Mouse (Mus musculus) hindbrain, embryonic 15.5 days (tissue): ENCODE results near the gene Col15a1. TPM values are rescaled to one million over a fixed set of nuclear protein-coding genes. Genes with fewer than 3 reads are reported as not detected.

Source experiments
- ATAC-seq: fragments of 200-750 bp; cut with Nextera tagmentation; 2 replicates; pipeline ENCODE4 v1.8.0; 2017; ENCODE audit warnings: low read depth, moderate number of reproducible peaks, moderate TSS enrichment; ENCODE audit not compliant: low FRiP score
- H3K27ac ChIP-seq: fragments of 300-500 bp; sonication (generic); replicated peaks from 2 replicates; pipeline ENCODE4 v1.5.1; 2015; ENCODE audit warnings: mild to moderate bottlenecking, inconsistent platforms
- H3K27me3 ChIP-seq: fragments of 300-500 bp; sonication (generic); 2 replicates; pipeline ENCODE4 v1.6.1; 2015; ENCODE audit warnings: control low read depth, inconsistent platforms
- H3K36me3 ChIP-seq: fragments of 300-500 bp; sonication (generic); 2 replicates; pipeline ENCODE4 v1.6.1; 2015; ENCODE audit warnings: control low read depth, inconsistent platforms
- H3K4me1 ChIP-seq: fragments of 300-500 bp; sonication (generic); replicated peaks from 2 replicates; pipeline ENCODE4 v1.6.1; 2015; ENCODE audit warnings: control low read depth, inconsistent platforms
- H3K4me2 ChIP-seq: fragments of 300-500 bp; sonication (generic); 2 replicates; pipeline ENCODE4 v1.6.1; 2015; ENCODE audit warnings: moderate library complexity, mild to moderate bottlenecking, inconsistent platforms
- H3K4me3 ChIP-seq: fragments of 300-500 bp; sonication (generic); 2 replicates; pipeline ENCODE4 v1.5.1; 2015; ENCODE audit warnings: mild to moderate bottlenecking, inconsistent platforms
- H3K9ac ChIP-seq: fragments of 300-500 bp; sonication (generic); 2 replicates; pipeline ENCODE4 v1.6.1; 2015; ENCODE audit warnings: inconsistent platforms
- H3K9me3 ChIP-seq: fragments of 300-500 bp; sonication (generic); 2 replicates; pipeline ENCODE4 v1.6.1; 2016; ENCODE audit warnings: control low read depth, inconsistent platforms
- WGBS: fragments of 180-500 bp; shearing (Covaris S2); methylation state at CpG from one replicate; pipeline ENCODE4 v1.1.7; 2015; 5-methylcytosine and 5-hydroxymethylcytosine counted together
- polyA plus RNA-seq: library from polyadenylated mRNA; unstranded; fragments of >200 nt; fragmentation: Nextera tagmentation; extraction: Ambion mirVana; gene quantifications from 2 replicates; pipeline ENCODE4 v1.2.1, GENCODE M21; 2015

Gene Col15a1
- polyA plus RNA-seq, 1 experiment from 2014 or later, result 4.4 TPM

GRCm38 (mm10) chr4:47292956-47293355, 85.0 kb downstream of the Col15a1 start:
- Histone ChIP-seq H3K36me3 (no peaks in the 10 kb centered on the region), H3K27ac (no peak overlapping the region), H3K9me3 (no peaks in the 10 kb centered on the region), H3K4me1 (peaks cover 12% of the 10 kb centered on the region), H3K9ac (no peak overlapping the region), H3K4me2 (no peak overlapping the region), H3K27me3 (no peaks in the 10 kb centered on the region), H3K4me3 (no peak overlapping the region)
- ATAC-seq, result no peak
- 52% methylated on average over 4 of the region's 4 CpGs for WGBS

- no peak overlapping the region for H3K27ac ChIP-seq
- 68% methylated on average over 16 of the region's 16 CpGs for WGBS
- no peak overlapping the region for H3K9ac ChIP-seq
- no peaks in the 10 kb centered on the region for H3K27me3 ChIP-seq
- no peak overlapping the region for H3K4me2 ChIP-seq
- H3K4me3 ChIP-seq, result no peak overlapping the region
- peaks cover 12% of the 10 kb centered on the region for H3K4me1 ChIP-seq
- H3K36me3 ChIP-seq, result no peaks in the 10 kb centered on the region
- ATAC-seq, result no peak
- H3K9me3 ChIP-seq, result no peaks in the 10 kb centered on the region
Measured at GRCm38 (mm10) chr4:47293771-47294543, 86.0 kb downstream of the Col15a1 start.

DNA sequence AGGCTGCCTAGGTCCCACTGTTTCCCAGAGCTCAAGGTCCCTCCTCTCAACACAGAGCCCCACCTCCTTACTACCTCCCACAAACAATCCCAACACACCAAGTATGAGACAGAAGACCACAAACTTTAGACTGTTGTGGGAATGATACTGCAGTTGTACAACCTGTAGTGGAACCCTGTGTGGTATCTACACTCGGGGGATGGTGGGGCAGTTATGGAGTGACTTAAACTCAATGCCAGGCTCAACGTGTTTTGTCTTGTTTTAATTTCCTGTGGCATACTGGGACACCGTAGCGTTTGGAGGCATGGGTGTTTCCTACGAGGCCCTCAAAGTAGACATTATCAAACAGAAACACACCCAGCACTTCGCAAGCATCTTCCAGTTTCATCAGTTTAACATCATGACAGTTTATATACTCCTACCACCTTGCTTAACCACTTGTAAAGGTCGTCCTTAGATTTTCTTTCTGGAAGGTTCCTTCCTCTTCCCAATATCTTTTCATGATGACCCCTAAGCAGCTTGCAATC, 86.6 kb downstream of the Col15a1 start:
- Histone ChIP-seq H3K9me3 (no peaks in the 10 kb centered on the region), H3K9ac (no peak overlapping the region), H3K27me3 (no peaks in the 10 kb centered on the region), H3K4me1 (peaks cover 12% of the 10 kb centered on the region), H3K4me2 (no peak overlapping the region), H3K4me3 (no peak overlapping the region), H3K36me3 (no peaks in the 10 kb centered on the region), H3K27ac (no peak overlapping the region)
- no peak for ATAC-seq
- WGBS, result 92% methylated on average over 7 of the region's 7 CpGs

DNA sequence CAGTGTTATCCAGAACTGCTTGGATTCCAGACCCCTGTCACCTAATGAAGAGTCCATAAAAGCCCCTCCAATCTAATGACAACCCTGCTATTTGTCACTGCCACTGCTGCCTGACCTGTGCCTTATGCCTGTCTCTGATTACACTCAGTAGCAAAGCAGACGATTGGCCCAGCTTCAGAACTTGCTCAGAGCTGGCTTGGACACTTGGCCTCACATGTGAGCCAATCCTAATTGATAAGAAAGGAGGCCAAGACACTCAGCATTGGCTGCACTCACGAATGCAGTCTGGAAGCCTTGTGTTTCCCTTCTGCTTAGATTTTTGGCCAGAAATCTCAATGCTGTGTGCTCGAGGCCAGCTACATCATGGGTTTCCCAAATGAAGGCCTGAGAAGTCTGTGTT, 87.6 kb downstream of the Col15a1 start:
- H3K9ac ChIP-seq, result no peak overlapping the region
- no peak for ATAC-seq
- no peak overlapping the region for H3K4me2 ChIP-seq
- no peak overlapping the region for H3K4me3 ChIP-seq
- no peak overlapping the region for H3K27ac ChIP-seq
- H3K36me3 ChIP-seq, result no peaks in the 10 kb centered on the region
- H3K9me3 ChIP-seq, result no peaks in the 10 kb centered on the region
- 69% methylated on average over 3 of the region's 3 CpGs for WGBS
- no peaks in the 10 kb centered on the region for H3K27me3 ChIP-seq
- peaks cover 12% of the 10 kb centered on the region for H3K4me1 ChIP-seq

- Histone ChIP-seq H3K4me3 (no peak overlapping the region), H3K9ac (no peak overlapping the region), H3K4me2 (no peak overlapping the region), H3K4me1 (no peaks in the 10 kb centered on the region), H3K9me3 (no peaks in the 10 kb centered on the region), H3K27me3 (no peaks in the 10 kb centered on the region), H3K36me3 (no peaks in the 10 kb centered on the region), H3K27ac (no peak overlapping the region)
- 85% methylated on average over 2 of the region's 2 CpGs for WGBS
- no peak for ATAC-seq
Measured at GRCm38 (mm10) chr4:47300701-47301100, 92.7 kb downstream of the Col15a1 start.

DNA sequence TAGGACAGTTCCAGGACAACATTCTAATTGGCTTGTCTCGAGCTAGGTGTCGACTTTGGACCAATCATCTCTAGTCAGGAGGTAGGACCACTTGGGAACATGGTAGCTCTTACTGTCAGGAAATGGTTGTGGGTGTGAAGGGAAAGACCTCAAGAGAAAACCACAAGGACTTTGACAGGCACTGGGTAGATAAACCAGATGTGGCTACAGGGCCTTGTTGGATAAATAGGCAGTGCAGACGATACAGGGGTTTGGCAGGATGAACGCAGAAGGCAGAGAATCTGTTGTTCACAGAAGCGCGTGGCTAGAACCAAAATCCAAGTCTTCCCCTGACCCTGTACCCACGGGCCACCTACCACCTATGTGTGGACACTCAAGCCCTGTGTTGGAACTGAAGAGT, 94.6 kb downstream of the Col15a1 start:
- Histone ChIP-seq H3K27ac (no peak overlapping the region), H3K4me2 (no peak overlapping the region), H3K4me3 (no peak overlapping the region), H3K4me1 (no peaks in the 10 kb centered on the region), H3K9ac (no peak overlapping the region), H3K36me3 (no peaks in the 10 kb centered on the region), H3K9me3 (no peaks in the 10 kb centered on the region), H3K27me3 (no peaks in the 10 kb centered on the region)
- WGBS, result 95% methylated on average over 7 of the region's 7 CpGs
- no peak for ATAC-seq

- 65% methylated on average over 5 of the region's 5 CpGs for WGBS
- Histone ChIP-seq H3K4me3 (no peak overlapping the region), H3K27me3 (no peaks in the 10 kb centered on the region), H3K36me3 (no peaks in the 10 kb centered on the region), H3K27ac (no peak overlapping the region), H3K9me3 (no peaks in the 10 kb centered on the region), H3K4me1 (no peaks in the 10 kb centered on the region), H3K9ac (no peak overlapping the region), H3K4me2 (no peak overlapping the region)
- ATAC-seq, result no peak
Measured at GRCm38 (mm10) chr4:47303340-47303998, 95.5 kb downstream of the Col15a1 start.

GRCm38 (mm10) chr4:47309886-47310625, 102.1 kb downstream of the Col15a1 start:
- no peak overlapping the region for H3K9ac ChIP-seq
- no peaks in the 10 kb centered on the region for H3K9me3 ChIP-seq
- no peaks in the 10 kb centered on the region for H3K36me3 ChIP-seq
- WGBS, result 93% methylated on average over 12 of the region's 12 CpGs
- H3K27me3 ChIP-seq, result no peaks in the 10 kb centered on the region
- no peak overlapping the region for H3K4me3 ChIP-seq
- no peak for ATAC-seq
- no peak overlapping the region for H3K27ac ChIP-seq
- H3K4me2 ChIP-seq, result no peak overlapping the region
- H3K4me1 ChIP-seq, result no peaks in the 10 kb centered on the region

GRCm38 (mm10) chr4:47310812-47311211, 102.9 kb downstream of the Col15a1 start:
- 69% methylated on average over 6 of the region's 6 CpGs for WGBS
- Histone ChIP-seq H3K27me3 (no peaks in the 10 kb centered on the region), H3K9me3 (no peaks in the 10 kb centered on the region), H3K36me3 (no peaks in the 10 kb centered on the region), H3K9ac (no peak overlapping the region), H3K4me3 (no peak overlapping the region), H3K27ac (no peak overlapping the region), H3K4me1 (no peaks in the 10 kb centered on the region), H3K4me2 (no peak overlapping the region)
- ATAC-seq, result no peak

GRCm38 (mm10) chr4:47311467-47311866, 103.5 kb downstream of the Col15a1 start:
- Histone ChIP-seq H3K36me3 (no peaks in the 10 kb centered on the region), H3K4me3 (no peak overlapping the region), H3K9me3 (no peaks in the 10 kb centered on the region), H3K27ac (no peak overlapping the region), H3K4me2 (no peak overlapping the region), H3K9ac (no peak overlapping the region), H3K4me1 (no peaks in the 10 kb centered on the region), H3K27me3 (no peaks in the 10 kb centered on the region)
- 87% methylated on average over 6 of the region's 6 CpGs for WGBS
- no peak for ATAC-seq

- no peak for ATAC-seq
- no peak overlapping the region for H3K9ac ChIP-seq
- no peak overlapping the region for H3K4me3 ChIP-seq
- H3K4me2 ChIP-seq, result no peak overlapping the region
- no peak overlapping the region for H3K27ac ChIP-seq
- no peaks in the 10 kb centered on the region for H3K36me3 ChIP-seq
- H3K27me3 ChIP-seq, result no peaks in the 10 kb centered on the region
- no peaks in the 10 kb centered on the region for H3K4me1 ChIP-seq
- no peaks in the 10 kb centered on the region for H3K9me3 ChIP-seq
- 65% methylated on average over 7 of the region's 7 CpGs for WGBS
Measured at GRCm38 (mm10) chr4:47311929-47312328, 104.0 kb downstream of the Col15a1 start.

DNA sequence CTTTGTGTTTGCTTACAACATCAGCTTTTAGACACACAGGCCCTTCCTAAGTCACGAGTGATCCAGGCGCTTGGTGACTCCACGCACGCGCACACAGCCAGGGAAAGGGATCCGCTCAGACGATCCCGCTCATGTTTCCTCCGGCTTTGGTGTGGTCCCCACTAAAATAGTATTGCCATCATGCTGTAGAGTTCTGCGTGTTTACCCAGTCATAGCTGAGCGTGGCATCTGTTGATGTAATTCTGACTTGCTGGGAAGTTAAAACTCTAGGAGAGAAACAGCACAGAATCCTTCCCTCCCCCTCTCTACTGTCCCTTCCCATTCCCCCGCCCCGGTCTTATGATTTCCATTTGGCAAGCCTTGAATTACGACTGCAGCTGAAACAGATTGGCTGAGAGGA, 104.7 kb downstream of the Col15a1 start:
- no peak overlapping the region for H3K9ac ChIP-seq
- ATAC-seq, result no peak
- H3K9me3 ChIP-seq, result no peaks in the 10 kb centered on the region
- H3K36me3 ChIP-seq, result no peaks in the 10 kb centered on the region
- no peak overlapping the region for H3K4me3 ChIP-seq
- H3K27me3 ChIP-seq, result no peaks in the 10 kb centered on the region
- no peak overlapping the region for H3K4me2 ChIP-seq
- 76% methylated on average over 14 of the region's 14 CpGs for WGBS
- H3K4me1 ChIP-seq, result no peaks in the 10 kb centered on the region
- H3K27ac ChIP-seq, result no peak overlapping the region
